Mouse (Mus musculus) layer of hippocampus, adult 2 months (tissue): ENCODE data around the gene Slit1. TPM values are rescaled to one million over a fixed set of nuclear protein-coding genes. Genes with fewer than 3 reads are reported as not detected.

Experiments
- DNase-seq, 2 experiments: peaks; one replicate each; pipeline ENCODE4 v3.0.0; 2022; ENCODE audit warnings: low spot score in 2 of 2
- H3K27ac ChIP-seq: fragments of 200-600 bp; 2 replicates; pipeline ENCODE4 v1.8.1; 2022
- H3K4me3 ChIP-seq: fragments of 200-600 bp; 2 replicates; pipeline ENCODE4 v1.8.1; 2022; ENCODE audit warnings: mild to moderate bottlenecking
- CTCF ChIP-seq: fragments of 200-600 bp; conservative IDR thresholded peaks from 2 replicates; pipeline ENCODE4 v1.8.1; 2022; ENCODE audit warnings: antibody characterized with exemption, mild to moderate bottlenecking, moderate library complexity
- total RNA-seq, 2 experiments: library from RNA; stranded (reverse); gene quantifications; 2 replicates each; pipeline ENCODE4 v1.2.3; 2021

The Slit1 gene
- total RNA-seq, 2 experiments from 2014 or later, result 232 to 244 TPM

- no peak for DNase-seq
- H3K27ac ChIP-seq, result peak overlapping the region; percentile 4; the same call in 1 of the 2 replicates
- TF ChIP-seq CTCF, result no peak
- H3K4me3 ChIP-seq, result no peak overlapping the region
Measured at GRCm38 (mm10) chr19:41674366-41674765, 69.1 kb downstream of the Slit1 start.

- TF ChIP-seq CTCF, result no peak
- H3K4me3 ChIP-seq, result no peak overlapping the region
- DNase-seq, result no peak
- H3K27ac ChIP-seq, result no peak overlapping the region
Measured at GRCm38 (mm10) chr19:41672836-41673235, 70.6 kb downstream of the Slit1 start.

- H3K27ac ChIP-seq, result no peak overlapping the region
- H3K4me3 ChIP-seq, result no peak overlapping the region
- TF ChIP-seq CTCF, result no peak
- no peak for DNase-seq
Measured at GRCm38 (mm10) chr19:41670931-41671330, 72.5 kb downstream of the Slit1 start.

- no peak overlapping the region for H3K4me3 ChIP-seq
- no peak for TF ChIP-seq CTCF
- peak overlapping the region; percentile 51; the same call in 1 of the 2 replicates for H3K27ac ChIP-seq
- DNase-seq, result no peak
Measured at GRCm38 (mm10) chr19:41670473-41670872, 73.0 kb downstream of the Slit1 start.

- no peak for DNase-seq
- Histone ChIP-seq H3K4me3 (no peak overlapping the region), H3K27ac (peak overlapping the region; percentile 36; the same call in 1 of the 2 replicates)
- TF ChIP-seq CTCF, result no peak
Measured at GRCm38 (mm10) chr19:41669747-41670342, 73.6 kb downstream of the Slit1 start.

GRCm38 (mm10) chr19:41667591-41667990 lies 75.9 kb downstream of the Slit1 start:
- DNase-seq, result no peak
- no peak for TF ChIP-seq CTCF
- Histone ChIP-seq H3K4me3 (no peak overlapping the region), H3K27ac (0 out of 2 replicates have a peak overlapping the region, but pooled peaks have one; percentile 2)

GRCm38 (mm10) chr19:41665941-41666340 lies 77.5 kb downstream of the Slit1 start:
- Histone ChIP-seq H3K4me3 (no peak overlapping the region), H3K27ac (peak overlapping the region; percentile 8)
- no peak for TF ChIP-seq CTCF
- DNase-seq, result no peak

- peak overlapping the region; percentile 87 for H3K27ac ChIP-seq
Measured at GRCm38 (mm10) chr19:41663506-41664242, 79.8 kb downstream of the Slit1 start.

GRCm38 (mm10) chr19:41661466-41661865 lies 82.0 kb downstream of the Slit1 start:
- no peak overlapping the region for H3K4me3 ChIP-seq
- no peak for TF ChIP-seq CTCF
- no peak for DNase-seq
- peak overlapping the region; percentile 87 for H3K27ac ChIP-seq

More at GRCm38 (mm10) chr19:41663506-41664242, 79.8 kb downstream of the Slit1 start:
- TF ChIP-seq CTCF, result no peak
- no peak overlapping the region for H3K4me3 ChIP-seq
- no peak for DNase-seq

- Histone ChIP-seq H3K4me3 (no peak overlapping the region), H3K27ac (peak overlapping the region; percentile 87)
Measured at GRCm38 (mm10) chr19:41660999-41661374, 82.5 kb downstream of the Slit1 start.

GRCm38 (mm10) chr19:41660294-41660998 lies 83.0 kb downstream of the Slit1 start:
- H3K4me3 ChIP-seq, result no peak overlapping the region
- DNase-seq, result peak; percentile 79 to 87
- peak overlapping the region; percentile 87 for H3K27ac ChIP-seq
- no peak for TF ChIP-seq CTCF

More at GRCm38 (mm10) chr19:41660999-41661374, 82.5 kb downstream of the Slit1 start:
- DNase-seq, result no peak
- TF ChIP-seq CTCF, result no peak

- Histone ChIP-seq H3K4me3 (no peak overlapping the region), H3K27ac (peak overlapping the region; percentile 87)
- no peak for DNase-seq
- TF ChIP-seq CTCF, result no peak
Measured at GRCm38 (mm10) chr19:41657446-41657845, 86.0 kb downstream of the Slit1 start.

- Histone ChIP-seq H3K4me3 (peak overlapping the region; percentile 31), H3K27ac (peak overlapping the region; percentile 87)
- peak in 1 of 2 experiments; percentile 51 for DNase-seq
- no peak for TF ChIP-seq CTCF
Measured at GRCm38 (mm10) chr19:41656671-41657070, 86.8 kb downstream of the Slit1 start.
